Mouse (Mus musculus) erythroblast, embryonic 14.5 days (primary cell): Measurements from ENCODE around the gene Oas1g. TPM values are rescaled to one million over a fixed set of nuclear protein-coding genes. Genes with fewer than 3 reads are reported as not detected.

ENCODE experiments used
- H3K27me3 ChIP-seq: 2 replicates; pipeline ENCODE4 v1.6.1; 2012; ENCODE audit warnings: inconsistent platforms; ENCODE audit not compliant: control insufficient read depth
- H3K36me3 ChIP-seq: 2 replicates; pipeline ENCODE4 v1.6.1; 2012; ENCODE audit warnings: mild to moderate bottlenecking, inconsistent platforms; ENCODE audit not compliant: control insufficient read depth
- H3K4me1 ChIP-seq: 2 replicates; pipeline ENCODE4 v1.6.1; 2012; ENCODE audit warnings: inconsistent platforms; ENCODE audit not compliant: control insufficient read depth
- H3K4me3 ChIP-seq: replicated peaks from 2 replicates; pipeline ENCODE3; 2012; ENCODE audit warnings: moderate library complexity, mild to moderate bottlenecking, inconsistent platforms
- H3K9me3 ChIP-seq: 2 replicates; pipeline ENCODE4 v1.6.1; 2012; ENCODE audit warnings: low read length, inconsistent platforms, mixed read lengths; ENCODE audit not compliant: control insufficient read depth
- GATA1 ChIP-seq: IDR thresholded peaks from 2 replicates; pipeline ENCODE4 v1.6.1; 2012; ENCODE audit warnings: low read length, inconsistent platforms, mixed read lengths
- TAL1 ChIP-seq: IDR thresholded peaks from 3 replicates; pipeline ENCODE4 v1.6.1; 2012; ENCODE audit warnings: low read length, inconsistent platforms, mixed read lengths
- polyA plus RNA-seq: library from polyadenylated mRNA; stranded (reverse); fragments of >175 nt; gene quantifications from 2 replicates; pipeline ENCODE4 v1.2.3, GENCODE M21; 2012

Oas1g gene
- polyA plus RNA-seq, 1 experiment, result not detected

DNA sequence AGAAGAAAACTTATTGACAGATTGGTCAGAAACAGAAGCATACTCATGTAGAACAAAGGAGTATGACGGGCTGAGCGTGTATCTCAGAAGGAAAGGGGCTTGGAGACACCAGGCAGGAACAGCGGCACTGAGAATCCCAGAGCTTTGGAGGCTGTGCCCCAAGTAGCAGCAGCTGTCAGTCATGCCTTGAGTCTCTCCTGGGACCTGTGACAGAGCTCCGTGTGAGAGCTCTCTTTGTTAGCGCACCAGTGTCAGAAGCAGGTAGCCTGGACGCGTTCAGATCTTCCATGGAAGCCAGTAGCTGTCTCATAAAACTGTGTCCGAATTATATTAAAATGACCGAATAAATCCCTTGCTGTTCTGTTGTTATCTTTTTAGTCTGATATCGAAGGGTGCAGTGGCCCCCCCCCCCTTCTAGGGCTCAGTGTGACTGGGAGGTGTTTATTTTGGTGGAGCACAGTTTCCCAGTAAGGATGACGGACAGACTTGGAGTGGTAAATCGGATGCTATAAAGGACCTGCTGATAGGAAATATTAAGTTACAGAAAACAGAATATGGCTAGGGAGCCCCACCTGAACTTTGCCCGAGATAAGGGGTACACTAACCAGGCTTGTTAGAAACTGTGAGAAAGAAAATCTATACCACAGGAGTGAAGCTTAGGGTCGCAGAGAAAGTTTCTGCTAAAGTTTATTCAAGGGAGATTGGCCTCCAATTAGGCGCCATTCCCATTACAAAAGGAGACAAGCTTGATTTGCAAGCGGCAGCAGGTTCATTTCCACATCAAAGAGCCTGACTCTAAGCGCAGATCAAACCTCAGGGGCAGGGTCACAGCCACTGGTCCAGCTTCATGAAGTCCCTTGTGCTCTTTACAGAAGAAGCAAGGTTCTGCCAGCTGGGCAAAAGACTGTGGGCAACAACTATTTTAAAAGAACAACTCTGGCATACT, 53.8 kb downstream of the Oas1g start:
- Histone ChIP-seq H3K4me3 (no peak overlapping the region), H3K36me3 (no peaks in the 10 kb centered on the region), H3K27me3 (peaks cover 6% of the 10 kb centered on the region; the same call in 1 of the 2 replicates), H3K9me3 (peaks cover 8% of the 10 kb centered on the region), H3K4me1 (no peaks in the 10 kb centered on the region)
- TF ChIP-seq GATA1 (no peak), TAL1 (no peak)

DNA sequence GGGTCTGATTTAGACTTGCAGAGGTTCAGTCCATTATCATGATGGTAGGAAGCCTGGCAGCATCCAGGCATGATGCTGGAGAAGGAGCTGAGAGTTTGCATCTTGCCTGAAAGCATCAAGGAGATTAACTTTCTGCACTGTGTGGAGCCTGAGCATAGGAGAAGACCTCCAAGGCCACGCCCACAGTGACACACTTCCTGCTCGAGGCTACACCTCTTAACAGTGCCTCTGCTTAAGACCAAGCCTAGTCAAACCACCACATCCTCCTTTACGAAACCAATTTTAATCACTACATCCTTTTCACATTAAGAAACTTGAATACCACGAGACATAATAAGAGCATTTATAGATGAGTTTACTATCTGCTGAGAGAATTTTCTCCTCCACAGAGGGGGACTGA, 56.4 kb downstream of the Oas1g start:
- Histone ChIP-seq H3K4me3 (no peak overlapping the region), H3K9me3 (peaks cover 8% of the 10 kb centered on the region), H3K4me1 (no peaks in the 10 kb centered on the region), H3K36me3 (no peaks in the 10 kb centered on the region), H3K27me3 (peaks cover 6% of the 10 kb centered on the region; the same call in 1 of the 2 replicates)
- TF ChIP-seq TAL1 (no peak), GATA1 (no peak)

Other genes with a start within 250 kb of the Oas1g start
- gene Rasal1, start 238.8 kb downstream of the Oas1g start, polyA plus RNA-seq, result 0.01 TPM in 1 of 2 replicates, not detected in the other
- not detected in 2 replicates for gene Dtx1, start 175.7 kb downstream of the Oas1g start, polyA plus RNA-seq
- gene Oas2, start 137.8 kb downstream of the Oas1g start, polyA plus RNA-seq, result 0.02 TPM in 1 of 2 replicates, not detected in the other
- gene Oas3, start 110.0 kb downstream of the Oas1g start, polyA plus RNA-seq, result 0.02 TPM in 2 replicates
- gene Oas1e, start 92.1 kb downstream of the Oas1g start, polyA plus RNA-seq, result not detected in 2 replicates
- not detected in 2 replicates for gene Oas1c, start 75.1 kb downstream of the Oas1g start, polyA plus RNA-seq
- gene Oas1f, start 40.2 kb downstream of the Oas1g start, polyA plus RNA-seq, result not detected in 2 replicates
- not detected in 2 replicates for gene Oas1h, start 26.2 kb downstream of the Oas1g start, polyA plus RNA-seq
- gene Oas1a, start 19.9 kb upstream of the Oas1g start, polyA plus RNA-seq, result not detected in 2 replicates
- gene Oas1d, start 26.9 kb upstream of the Oas1g start, polyA plus RNA-seq, result not detected in 2 replicates
- not detected in 2 replicates for gene Rph3a, start 122.5 kb upstream of the Oas1g start, polyA plus RNA-seq